Mouse (Mus musculus): ENCODE data around the gene Dph5.

DNA sequence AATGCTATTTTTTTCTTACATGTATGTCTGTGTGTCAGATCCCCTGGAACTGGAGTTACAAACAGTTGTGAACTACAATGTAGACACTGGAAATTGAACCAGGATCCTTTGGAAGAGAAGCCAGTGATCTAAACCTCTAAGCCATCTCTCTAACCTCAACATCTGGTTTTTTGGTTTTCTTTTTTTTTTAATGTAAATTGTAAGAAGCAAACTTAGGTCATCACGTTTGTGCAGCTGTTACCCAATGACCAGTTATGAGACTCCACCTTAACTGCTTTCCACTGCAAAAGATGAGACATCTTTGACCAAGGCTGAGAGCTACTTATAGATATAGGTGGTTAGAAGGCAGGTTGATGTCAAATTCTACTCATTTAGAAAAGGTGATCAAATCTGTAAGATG lies 19.7 kb upstream of the Dph5 start:
- no peak for TF ChIP-seq CTCF (IDR thresholded peaks at IDR 0.05; ENCODE audit: borderline replicate concordance, extremely low read depth, insufficient read depth, insufficient read length)
- no peak for TF ChIP-seq POLR2A (IDR thresholded peaks at IDR 0.05; ENCODE audit: borderline replicate concordance, extremely low read depth, insufficient read depth, insufficient read length, poor library complexity, severe bottlenecking)

Data from brain, embryonic 14.5 days (tissue).